In genomic region chr9:73055441-73055911, GRCm38 (mm10) we compare ENCODE assay signal across 13 mouse cellular contexts. TPM values are rescaled to one million over a fixed set of nuclear protein-coding genes. Genes with fewer than 3 reads are reported as not detected.
DNase-seq lines count a peak whose midpoint lies in the region; ATAC-seq and TF ChIP-seq lines count a peak whose summit lies in the region.
"Had no signal": no experiment of that assay in that cellular context is flagged by ENCODE, and none has a peak within 500 bp of the region (broad histone marks: within the 10 kb centered on the region; RNA-seq: fewer than 3 reads in every experiment).

No protein-coding gene starts in this region.

- H3K4me2 ChIP-seq in forebrain, embryonic 12.5 days = no peak overlapping the region
- H3K4me2 ChIP-seq: limb, embryonic 12.5 days; neural tube, embryonic 12.5 days had no signal

- ATAC-seq in forebrain, embryonic 12.5 days (ENCODE audit: low FRiP score) = no peak
- ATAC-seq: forebrain, embryonic 16.5 days had no signal

- H3K27me3 ChIP-seq in spleen, adult 2 months (ENCODE audit: control insufficient read depth, insufficient read depth, low read length) = no peaks in the 10 kb centered on the region
- H3K27me3 ChIP-seq in forebrain, embryonic 12.5 days = no peaks in the 10 kb centered on the region
- H3K27me3 ChIP-seq: limb, embryonic 12.5 days; neural tube, embryonic 12.5 days had no signal

- H3K4me1 ChIP-seq in spleen, adult 2 months (ENCODE audit: control insufficient read depth, insufficient read depth, insufficient read length) = no peaks in the 10 kb centered on the region; the same call in 1 of the 2 replicates
- H3K4me1 ChIP-seq in bone marrow, adult 2 months (ENCODE audit: control insufficient read depth, insufficient read depth, low read length) = peaks cover 5% of the 10 kb centered on the region; the same call in 1 of the 2 replicates
- no peaks in the 10 kb centered on the region for H3K4me1 ChIP-seq in forebrain, embryonic 12.5 days
- H3K4me1 ChIP-seq: neural tube, embryonic 12.5 days had no signal

- DNase-seq in heart, postnatal 25 days (ENCODE audit: low spot score) = peak; percentile 13
- no peak for DNase-seq in heart, postnatal 14 days
- DNase-seq in spleen, adult 2 months (ENCODE audit: low read depth in 1 of 2, low spot score in 2 of 2) = no peak
- DNase-seq in spleen, postnatal 10 days (ENCODE audit: low spot score in 2 of 2) = no peak
- no peak for DNase-seq in left cerebral cortex, adult 9 months (ENCODE audit: low spot score in 2 of 2)

- no peak for TF ChIP-seq POLR2A in spleen, adult 2 months (IDR thresholded peaks at IDR 0.05; ENCODE audit: low read depth, low read length)
- no peak for TF ChIP-seq POLR2A in bone marrow, adult 2 months (IDR thresholded peaks at IDR 0.05; ENCODE audit: borderline replicate concordance, control insufficient read depth, low read depth, low read length)

- no peak for TF ChIP-seq CTCF in spleen, adult 2 months (IDR thresholded peaks at IDR 0.05; ENCODE audit: extremely low read depth, insufficient read depth, insufficient read length, insufficient replicate concordance)
- no peak for TF ChIP-seq CTCF in bone marrow, adult 2 months (IDR thresholded peaks at IDR 0.05; ENCODE audit: control insufficient read depth, insufficient read depth, low read length)

- H3K27ac ChIP-seq in spleen, adult 2 months (ENCODE audit: insufficient read depth, low read length) = peak overlapping the region; percentile 47; the same call in 1 of the 2 replicates
- peak overlapping the region; percentile 15; the same call in 1 of the 2 replicates for H3K27ac ChIP-seq in bone marrow, adult 2 months (ENCODE audit: control insufficient read depth, insufficient read depth, low read depth, low read length, poor library complexity)
- H3K27ac ChIP-seq in forebrain, embryonic 12.5 days = no peak overlapping the region
- H3K27ac ChIP-seq: limb, embryonic 12.5 days; neural tube, embryonic 12.5 days had no signal

- H3K9ac ChIP-seq in forebrain, embryonic 12.5 days = no peak overlapping the region
- H3K9ac ChIP-seq: limb, embryonic 12.5 days; neural tube, embryonic 12.5 days had no signal

- H3K36me3 ChIP-seq in spleen, adult 2 months (ENCODE audit: control insufficient read depth, insufficient read depth, low read length) = no peaks in the 10 kb centered on the region; the same call in 1 of the 2 replicates
- H3K36me3 ChIP-seq in forebrain, embryonic 12.5 days (replicated peaks) = no peaks in the 10 kb centered on the region
- H3K36me3 ChIP-seq: limb, embryonic 12.5 days; neural tube, embryonic 12.5 days had no signal

- no peak overlapping the region for H3K4me3 ChIP-seq in spleen, adult 2 months (ENCODE audit: extremely low read depth, insufficient read depth, insufficient read length)
- no peak overlapping the region for H3K4me3 ChIP-seq in bone marrow, adult 2 months (replicated peaks; ENCODE audit: control insufficient read depth, low read depth, low read length)
- H3K4me3 ChIP-seq in forebrain, embryonic 12.5 days (replicated peaks) = no peak overlapping the region
- H3K4me3 ChIP-seq: limb, embryonic 12.5 days; neural tube, embryonic 12.5 days had no signal

- intact Hi-C loops in heart, postnatal 25 days (cut with DNase I) = no loop called here
- intact Hi-C loops in heart, postnatal 14 days (cut with DNase I) = no loop called here

- WGBS in spleen, adult 2 months = 71% methylated on average over 10 of the region's 10 CpGs
- WGBS in bone marrow, adult 2 months = 73% methylated on average over 10 of the region's 10 CpGs
- WGBS in forebrain, embryonic 12.5 days = 70% methylated on average over 10 of the region's 10 CpGs

- no peaks in the 10 kb centered on the region for H3K9me3 ChIP-seq in forebrain, embryonic 12.5 days
- H3K9me3 ChIP-seq: limb, embryonic 12.5 days; neural tube, embryonic 12.5 days had no signal

RNA-seq across cellular contexts. Expression of gene Rab27a, which starts 10.8 kb away (rescaled TPM):
- total RNA-seq in heart, postnatal 25 days (2021) = 1 to 10 TPM; 4.2 to 4.7 TPM
- total RNA-seq in heart, postnatal 14 days (2021) = 1 to 10 TPM; 5.6 to 6.7 TPM
- 6.0 and 7.0 TPM in 2 replicates for polyA plus RNA-seq in spleen, adult 2 months (2012; rRNA removed)
- 14.0 and 33.6 TPM in 2 replicates for polyA plus RNA-seq in bone marrow, adult 2 months (2011; ENCODE audit: insufficient read depth, insufficient read length, low replicate concordance, missing spikeins)
- polyA plus RNA-seq in forebrain, embryonic 12.5 days (2016; fragmentation: Nextera tagmentation; extraction: Ambion mirVana) = 1.4 and 1.8 TPM in 2 replicates

RNA-seq across cellular contexts. Expression of gene Pigb, which starts 15.3 kb away (rescaled TPM):
- total RNA-seq in heart, postnatal 25 days (2021) = 1 to 10 TPM; 2.2 to 2.5 TPM
- total RNA-seq in heart, postnatal 14 days (2021) = 1 to 10 TPM; 2.6 to 2.8 TPM
- 6.8 and 8.3 TPM in 2 replicates for polyA plus RNA-seq in spleen, adult 2 months (2012; rRNA removed)
- polyA plus RNA-seq in bone marrow, adult 2 months (2011; ENCODE audit: insufficient read depth, insufficient read length, low replicate concordance, missing spikeins) = 2.3 and 4.3 TPM in 2 replicates
- polyA plus RNA-seq in forebrain, embryonic 12.5 days (2016; fragmentation: Nextera tagmentation; extraction: Ambion mirVana) = 10.3 and 13.6 TPM in 2 replicates

RNA-seq across cellular contexts. Expression of gene Khdc3, which starts 46.2 kb away (rescaled TPM):
- total RNA-seq in heart, postnatal 25 days (2021) = not detected
- total RNA-seq in heart, postnatal 14 days (2021) = under 1 TPM; 0.17 to 0.22 TPM
- polyA plus RNA-seq in spleen, adult 2 months (2012; rRNA removed) = 0.30 and 0.40 TPM in 2 replicates
- polyA plus RNA-seq in bone marrow, adult 2 months (2011; ENCODE audit: insufficient read depth, insufficient read length, low replicate concordance, missing spikeins) = 5.6 TPM in 1 of 2 replicates, not detected in the other
- polyA plus RNA-seq in forebrain, embryonic 12.5 days (2016; fragmentation: Nextera tagmentation; extraction: Ambion mirVana) = not detected in 2 replicates
- total RNA-seq: megakaryocyte-erythroid progenitor cell, adult 5-6 weeks had no signal
- polyA plus RNA-seq: forebrain, embryonic 16.5 days; heart, embryonic 14.5 days; limb, embryonic 12.5 days; neural tube, embryonic 12.5 days had no signal

RNA-seq across cellular contexts. Expression of gene Gm20509, which starts 46.8 kb away (rescaled TPM):
- not detected for total RNA-seq in heart, postnatal 25 days (2021)
- total RNA-seq in heart, postnatal 14 days (2021) = not detected
- not detected in 2 replicates for polyA plus RNA-seq in spleen, adult 2 months (2012; rRNA removed)
- not detected in 2 replicates for polyA plus RNA-seq in bone marrow, adult 2 months (2011; ENCODE audit: insufficient read depth, insufficient read length, low replicate concordance, missing spikeins)
- not detected in 2 replicates for polyA plus RNA-seq in forebrain, embryonic 12.5 days (2016; fragmentation: Nextera tagmentation; extraction: Ambion mirVana)
- total RNA-seq: megakaryocyte-erythroid progenitor cell, adult 5-6 weeks had no signal
- polyA plus RNA-seq: forebrain, embryonic 16.5 days; heart, embryonic 14.5 days; large intestine, adult 2 months; limb, embryonic 12.5 days; neural tube, embryonic 12.5 days had no signal

RNA-seq across cellular contexts. Expression of gene Rsl24d1, which starts 57.8 kb away (rescaled TPM):
- 10 to 100 TPM; 52.2 to 55.6 TPM for total RNA-seq in heart, postnatal 25 days (2021)
- 10 to 100 TPM; 48.5 to 56.0 TPM for total RNA-seq in heart, postnatal 14 days (2021)
- 10.0 and 10.6 TPM in 2 replicates for polyA plus RNA-seq in spleen, adult 2 months (2012; rRNA removed)
- 37.2 and 47.4 TPM in 2 replicates for polyA plus RNA-seq in bone marrow, adult 2 months (2011; ENCODE audit: insufficient read depth, insufficient read length, low replicate concordance, missing spikeins)
- polyA plus RNA-seq in forebrain, embryonic 12.5 days (2016; fragmentation: Nextera tagmentation; extraction: Ambion mirVana) = 133 and 137 TPM in 2 replicates
